Mouse (Mus musculus) thymus, adult 2 months (tissue): ENCODE data around the gene Atp4b.

Experiments used
- CTCF ChIP-seq: fragments of 200-500 bp; IDR thresholded peaks from 2 replicates; pipeline ENCODE4 v1.5.1; 2012; ENCODE audit warnings: mild to moderate bottlenecking, control low read depth, low read length, moderate library complexity, borderline replicate concordance; ENCODE audit not compliant: control insufficient read depth, poor library complexity, insufficient read depth; ENCODE audit errors: extremely low read depth
- POLR2A ChIP-seq: fragments of 200-500 bp; IDR thresholded peaks from 2 replicates; pipeline ENCODE4 v1.6.1; 2012; ENCODE audit warnings: mild to moderate bottlenecking, low read length, control low read depth, moderate library complexity; ENCODE audit not compliant: control insufficient read depth, poor library complexity, insufficient read depth; ENCODE audit errors: extremely low read depth

- no peak for TF ChIP-seq CTCF
- TF ChIP-seq POLR2A: no peak
These were observed 57.6 kb downstream of the Atp4b start for GRCm38 (mm10) chr8:13338901-13339645.
